Mouse (Mus musculus) erythroblast, embryonic 14.5 days (primary cell): ENCODE measurements around the gene Ubqln1.

Source experiments
- GATA1 ChIP-seq: IDR thresholded peaks from 2 replicates; pipeline ENCODE4 v1.6.1; 2012; ENCODE audit warnings: low read length, inconsistent platforms, mixed read lengths
- TAL1 ChIP-seq: IDR thresholded peaks from 3 replicates; pipeline ENCODE4 v1.6.1; 2012; ENCODE audit warnings: low read length, inconsistent platforms, mixed read lengths

DNA sequence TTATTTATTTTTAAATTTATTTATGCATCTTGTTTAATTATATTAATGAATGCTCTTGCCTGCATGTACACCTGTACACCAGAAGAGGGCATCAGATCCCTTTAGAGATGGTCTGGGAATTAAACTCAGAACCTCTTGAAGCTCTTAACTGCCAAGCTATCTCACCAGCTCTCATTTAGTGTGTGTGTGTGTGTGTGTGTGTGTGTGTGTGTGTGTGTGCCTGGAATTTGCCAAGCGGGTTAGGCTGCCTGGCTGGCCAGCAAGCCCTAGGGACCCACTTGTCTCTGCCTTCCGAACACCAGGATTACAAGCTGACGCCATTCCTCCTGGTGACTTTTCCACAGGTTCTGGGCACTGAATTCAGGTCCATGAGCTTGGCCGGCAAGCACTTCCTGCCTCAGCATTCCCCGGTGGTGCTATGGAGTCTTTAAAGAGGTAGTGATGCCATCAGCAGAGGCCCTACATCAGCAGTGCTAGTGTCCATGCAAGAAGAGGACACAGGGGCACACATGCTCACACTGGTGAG, 66.4 kb downstream of the Ubqln1 start:
- TF ChIP-seq GATA1 = no peak
- no peak for TF ChIP-seq TAL1
